Mouse (Mus musculus): ENCODE measurements around the gene C2cd2l.

- TF ChIP-seq CTCF (IDR thresholded peaks at IDR 0.05; ENCODE audit: insufficient read depth, low read depth, low read length): no peak
- TF ChIP-seq POLR2A (IDR thresholded peaks at IDR 0.05; ENCODE audit: insufficient read depth, low read depth, low read length): no peak
Measured at GRCm38 (mm10) chr9:44310750-44311135, 9.3 kb downstream of the C2cd2l start.

All from olfactory bulb, adult 2 months (tissue).